Comparison of ENCODE assay signal across 28 mouse cellular contexts in genomic region chr4:29200976-29201375, GRCm38 (mm10).
"Had no signal": no experiment of that assay in that cellular context is flagged by ENCODE, and none has a peak within 500 bp of the region (broad histone marks: within the 10 kb centered on the region; RNA-seq: fewer than 3 reads in every experiment).

No protein-coding gene starts in this region.

- H3K27me3 ChIP-seq: heart, embryonic 13.5 days; heart, embryonic 15.5 days; hindbrain, embryonic 12.5 days; intestine, embryonic 15.5 days; limb, embryonic 12.5 days; liver, embryonic 13.5 days; liver, embryonic 15.5 days had no signal

- H3K9me3 ChIP-seq: heart, embryonic 13.5 days; heart, embryonic 15.5 days; hindbrain, embryonic 10.5 days; hindbrain, embryonic 12.5 days; intestine, embryonic 15.5 days; limb, embryonic 10.5 days; limb, embryonic 12.5 days; liver, embryonic 13.5 days; liver, embryonic 15.5 days had no signal

- H3K9ac ChIP-seq: heart, embryonic 13.5 days; heart, embryonic 15.5 days; hindbrain, embryonic 12.5 days; hindbrain, embryonic 14.5 days; intestine, embryonic 15.5 days; limb, embryonic 12.5 days; liver, embryonic 13.5 days; liver, embryonic 15.5 days had no signal

- H3K4me3 ChIP-seq: heart, adult 2 months; heart, embryonic 13.5 days; heart, embryonic 15.5 days; hindbrain, embryonic 10.5 days; hindbrain, embryonic 12.5 days; intestine, embryonic 15.5 days; layer of hippocampus, adult 2 months; left cerebral cortex, adult 2 months; limb, embryonic 10.5 days; limb, embryonic 12.5 days; liver, embryonic 13.5 days; liver, embryonic 15.5 days had no signal

- H3K4me2 ChIP-seq: heart, embryonic 11.5 days; heart, embryonic 13.5 days; heart, embryonic 15.5 days; hindbrain, embryonic 12.5 days; hindbrain, embryonic 14.5 days; intestine, embryonic 15.5 days; limb, embryonic 12.5 days; liver, embryonic 11.5 days; liver, embryonic 13.5 days; liver, embryonic 15.5 days had no signal

- H3K36me3 ChIP-seq: heart, embryonic 13.5 days; heart, embryonic 15.5 days; hindbrain, embryonic 10.5 days; hindbrain, embryonic 12.5 days; intestine, embryonic 15.5 days; limb, embryonic 10.5 days; limb, embryonic 12.5 days; liver, embryonic 13.5 days; liver, embryonic 15.5 days had no signal

- ATAC-seq: hindbrain, embryonic 16.5 days; inflammation-experienced regulatory T-cells, adult 6 months; intestine, embryonic 15.5 days; intestine, postnatal 0 days had no signal

- DNase-seq: gastrocnemius, postnatal 14 days; gastrocnemius, postnatal 36 days; heart, adult 11 months; heart, adult 2 months; heart, postnatal 14 days; heart, postnatal 4 days; kidney, adult 18-20 months; kidney, adult 8-10 months; kidney, postnatal 14 days; kidney, postnatal 4 days; liver; liver, embryonic 13.5 days had no signal

- H3K27ac ChIP-seq: heart, adult 2 months; heart, embryonic 13.5 days; heart, embryonic 15.5 days; hindbrain, embryonic 10.5 days; hindbrain, embryonic 12.5 days; hindbrain, embryonic 14.5 days; intestine, embryonic 15.5 days; layer of hippocampus, adult 2 months; left cerebral cortex, adult 2 months; limb, embryonic 10.5 days; limb, embryonic 12.5 days; liver, embryonic 13.5 days; liver, embryonic 15.5 days had no signal

- H3K4me1 ChIP-seq: heart, embryonic 13.5 days; heart, embryonic 15.5 days; hindbrain, embryonic 10.5 days; hindbrain, embryonic 12.5 days; intestine, embryonic 15.5 days; limb, embryonic 10.5 days; limb, embryonic 12.5 days; liver, embryonic 13.5 days; liver, embryonic 15.5 days had no signal
